Mouse (Mus musculus) intestine, embryonic 16.5 days (tissue): ENCODE data around the gene Gabrb1. TPM values are rescaled to one million over a fixed set of nuclear protein-coding genes. Genes with fewer than 3 reads are reported as not detected.
A peak's percentile ranks its signal among the peaks of the same experiment; 100 is the strongest.
"Not testable (repeated sequence)": the region's sequence is repeated elsewhere in the genome, so short reads cannot be mapped to it uniquely, and the experiment has no call there.

Experiments used
- ATAC-seq: fragments of 200-750 bp; cut with Nextera tagmentation; 2 replicates; pipeline ENCODE4 v1.8.0; 2017; ENCODE audit warnings: moderate TSS enrichment, moderate library complexity
- H3K27ac ChIP-seq: fragments of 300-500 bp; sonication (generic); 2 replicates; pipeline ENCODE4 v1.5.1; 2014; ENCODE audit warnings: mild to moderate bottlenecking, low read length
- H3K27me3 ChIP-seq: fragments of 300-500 bp; sonication (generic); replicated peaks from 2 replicates; pipeline ENCODE4 v1.6.1; 2014; ENCODE audit warnings: low read length, control low read depth, mixed read lengths; ENCODE audit not compliant: control insufficient read depth, insufficient read depth
- H3K36me3 ChIP-seq: fragments of 300-500 bp; sonication (generic); 2 replicates; pipeline ENCODE4 v1.6.1; 2014; ENCODE audit warnings: low read length, control low read depth; ENCODE audit not compliant: control insufficient read depth, insufficient read depth
- H3K4me1 ChIP-seq: fragments of 300-500 bp; sonication (generic); 2 replicates; pipeline ENCODE4 v1.6.1; 2014; ENCODE audit warnings: low read length, control low read depth, mixed read lengths; ENCODE audit not compliant: control insufficient read depth, insufficient read depth
- H3K4me2 ChIP-seq: fragments of 300-500 bp; sonication (generic); 2 replicates; pipeline ENCODE4 v1.6.1; 2014; ENCODE audit warnings: low read depth, low read length, control low read depth
- H3K4me3 ChIP-seq: fragments of 300-500 bp; sonication (generic); 2 replicates; pipeline ENCODE4 v1.5.1; 2014; ENCODE audit warnings: mild to moderate bottlenecking, low read length
- H3K9ac ChIP-seq: fragments of 300-500 bp; sonication (generic); 2 replicates; pipeline ENCODE4 v1.6.1; 2014; ENCODE audit warnings: low read depth, low read length
- H3K9me3 ChIP-seq: fragments of 300-500 bp; sonication (generic); 2 replicates; pipeline ENCODE4 v1.6.1; 2016; ENCODE audit warnings: low read length, control low read depth; ENCODE audit not compliant: control insufficient read depth
- WGBS: fragments of 180-500 bp; shearing (Covaris S2); extraction: QIAGEN DNeasy Blood & Tissue Kit; methylation state at CpG from one replicate; pipeline ENCODE4 v1.1.7; 2014; 5-methylcytosine and 5-hydroxymethylcytosine counted together
- polyA plus RNA-seq: library from polyadenylated mRNA; unstranded; fragments of >200 nt; fragmentation: Nextera tagmentation; extraction: Ambion mirVana; gene quantifications from 2 replicates; pipeline ENCODE4 v1.2.1, GENCODE M21; 2015

Gene Gabrb1
- polyA plus RNA-seq, 1 experiment from 2014 or later = 0.35 TPM

- ATAC-seq = no peak
- Histone ChIP-seq H3K9me3 (no peaks in the 10 kb centered on the region), H3K4me3 (no peak overlapping the region), H3K27ac (no peak overlapping the region), H3K27me3 (no peaks in the 10 kb centered on the region), H3K4me1 (no peaks in the 10 kb centered on the region), H3K36me3 (no peaks in the 10 kb centered on the region), H3K9ac (no peak overlapping the region), H3K4me2 (no peak overlapping the region)
- WGBS = 88% methylated on average over 4 of the region's 4 CpGs
Measured at GRCm38 (mm10) chr5:72126681-72127080, 468.8 kb downstream of the Gabrb1 start.

GRCm38 (mm10) chr5:72133906-72134305 is 476.0 kb downstream of the Gabrb1 start:
- ATAC-seq = no peak
- H3K27me3 ChIP-seq = no peaks in the 10 kb centered on the region
- H3K4me3 ChIP-seq = no peak overlapping the region
- no peak overlapping the region for H3K4me2 ChIP-seq
- H3K9me3 ChIP-seq = no peaks in the 10 kb centered on the region
- no peaks in the 10 kb centered on the region for H3K36me3 ChIP-seq
- H3K4me1 ChIP-seq = no peaks in the 10 kb centered on the region
- no peak overlapping the region for H3K27ac ChIP-seq
- H3K9ac ChIP-seq = no peak overlapping the region
- 64% methylated on average over 2 of the region's 2 CpGs for WGBS

- Histone ChIP-seq H3K4me3 (no peak overlapping the region), H3K27me3 (no peaks in the 10 kb centered on the region), H3K4me2 (no peak overlapping the region), H3K9ac (no peak overlapping the region), H3K27ac (no peak overlapping the region), H3K9me3 (no peaks in the 10 kb centered on the region), H3K36me3 (no peaks in the 10 kb centered on the region), H3K4me1 (no peaks in the 10 kb centered on the region)
- 85% methylated on average over 7 of the region's 7 CpGs for WGBS
- ATAC-seq = no peak
Measured at GRCm38 (mm10) chr5:72138256-72138655, 480.3 kb downstream of the Gabrb1 start.

GRCm38 (mm10) chr5:72139619-72140018 is 481.7 kb downstream of the Gabrb1 start:
- H3K9me3 ChIP-seq = no peaks in the 10 kb centered on the region
- H3K4me1 ChIP-seq = no peaks in the 10 kb centered on the region
- no peak overlapping the region for H3K4me2 ChIP-seq
- H3K27ac ChIP-seq = no peak overlapping the region
- no peak overlapping the region for H3K4me3 ChIP-seq
- 73% methylated on average over 1 of the region's 1 CpGs for WGBS
- H3K36me3 ChIP-seq = no peaks in the 10 kb centered on the region
- H3K27me3 ChIP-seq = no peaks in the 10 kb centered on the region
- H3K9ac ChIP-seq = no peak overlapping the region
- no peak for ATAC-seq

GRCm38 (mm10) chr5:72148679-72149078 is 490.8 kb downstream of the Gabrb1 start:
- WGBS = 60% methylated on average over 5 of the region's 5 CpGs
- Histone ChIP-seq H3K4me2 (no peak overlapping the region), H3K36me3 (no peaks in the 10 kb centered on the region), H3K27ac (no peak overlapping the region), H3K9me3 (no peaks in the 10 kb centered on the region), H3K4me1 (0 out of 2 replicates have a peak, but pooled peaks cover 2% of the 10 kb centered on the region), H3K9ac (no peak overlapping the region), H3K27me3 (no peaks in the 10 kb centered on the region), H3K4me3 (no peak overlapping the region)
- no peak for ATAC-seq

GRCm38 (mm10) chr5:72150870-72151269 is 493.0 kb downstream of the Gabrb1 start:
- Histone ChIP-seq H3K9ac (no peak overlapping the region), H3K4me1 (0 out of 2 replicates have a peak, but pooled peaks cover 2% of the 10 kb centered on the region), H3K4me2 (no peak overlapping the region), H3K36me3 (no peaks in the 10 kb centered on the region), H3K9me3 (no peaks in the 10 kb centered on the region), H3K27ac (no peak overlapping the region), H3K27me3 (no peaks in the 10 kb centered on the region), H3K4me3 (no peak overlapping the region)
- ATAC-seq = no peak
- WGBS = 83% methylated on average over 2 of the region's 5 CpGs

GRCm38 (mm10) chr5:72155686-72156085 is 497.8 kb downstream of the Gabrb1 start:
- H3K4me2 ChIP-seq, ATAC-seq: not testable (repeated sequence)
- WGBS = 83% methylated on average over 3 of the region's 3 CpGs

GRCm38 (mm10) chr5:72156598-72156997 is 498.7 kb downstream of the Gabrb1 start:
- Histone ChIP-seq H3K36me3 (peaks cover 12% of the 10 kb centered on the region; the same call in 1 of the 2 replicates), H3K4me3 (no peak overlapping the region), H3K27me3 (no peaks in the 10 kb centered on the region), H3K9me3 (no peaks in the 10 kb centered on the region), H3K27ac (no peak overlapping the region), H3K4me1 (no peaks in the 10 kb centered on the region), H3K9ac (no peak overlapping the region), H3K4me2 (no peak overlapping the region)
- 47% methylated on average over 5 of the region's 5 CpGs for WGBS
- ATAC-seq = peak; percentile 78

More at GRCm38 (mm10) chr5:72155686-72156085, 497.8 kb downstream of the Gabrb1 start:
- not testable (repeated sequence) for H3K27ac ChIP-seq, H3K9ac ChIP-seq, H3K27me3 ChIP-seq, H3K4me1 ChIP-seq, H3K4me3 ChIP-seq, H3K9me3 ChIP-seq
- peaks cover 12% of the 10 kb centered on the region; the same call in 1 of the 2 replicates for H3K36me3 ChIP-seq

- no peaks in the 10 kb centered on the region for H3K27me3 ChIP-seq
- no peak overlapping the region for H3K4me2 ChIP-seq
- no peaks in the 10 kb centered on the region for H3K9me3 ChIP-seq
- no peak overlapping the region for H3K4me3 ChIP-seq
- H3K36me3 ChIP-seq = peaks cover 12% of the 10 kb centered on the region; the same call in 1 of the 2 replicates
- no peaks in the 10 kb centered on the region for H3K4me1 ChIP-seq
- 91% methylated on average over 12 of the region's 12 CpGs for WGBS
- no peak overlapping the region for H3K9ac ChIP-seq
- no peak for ATAC-seq
- no peak overlapping the region for H3K27ac ChIP-seq
Measured at GRCm38 (mm10) chr5:72158667-72159066, 500.8 kb downstream of the Gabrb1 start.

GRCm38 (mm10) chr5:72159537-72159936 is 501.6 kb downstream of the Gabrb1 start:
- WGBS = 74% methylated on average over 6 of the region's 6 CpGs
- Histone ChIP-seq H3K9me3 (no peaks in the 10 kb centered on the region), H3K9ac (no peak overlapping the region), H3K27me3 (no peaks in the 10 kb centered on the region), H3K36me3 (peaks cover 12% of the 10 kb centered on the region), H3K27ac (no peak overlapping the region), H3K4me3 (no peak overlapping the region), H3K4me1 (no peaks in the 10 kb centered on the region; the same call in 1 of the 2 replicates), H3K4me2 (no peak overlapping the region)
- no peak for ATAC-seq
